Mouse (Mus musculus) CH12.LX (cell line): Measurements from ENCODE around the gene Zdhhc12. TPM values are rescaled to one million over a fixed set of nuclear protein-coding genes. Genes with fewer than 3 reads are reported as not detected.

Source experiments
- DNase-seq: peaks from one replicate; pipeline ENCODE4 v3.0.0-alpha.2; 2013; ENCODE audit errors: extremely low read depth
- H3K27ac ChIP-seq: 2 replicates; pipeline ENCODE4 v1.5.1; 2012; ENCODE audit warnings: low read depth, mild to moderate bottlenecking, control low read depth, moderate library complexity; ENCODE audit not compliant: insufficient read depth
- H3K27me3 ChIP-seq: replicated peaks from 2 replicates; pipeline ENCODE3; 2012; ENCODE audit warnings: inconsistent platforms
- H3K36me3 ChIP-seq, 2 experiments: replicated peaks in 1 of 2; 2 replicates each; pipeline versions ENCODE3 to v1.6.1; 2012; ENCODE audit warnings: inconsistent platforms in 1 of 2, low read length in 1 of 2, mild to moderate bottlenecking in 1 of 2, mixed read lengths in 1 of 2, moderate library complexity in 1 of 2; ENCODE audit not compliant: control insufficient read depth in 1 of 2, insufficient read depth in 1 of 2
- H3K4me1 ChIP-seq, 2 experiments: 2 replicates each; pipeline ENCODE4 v1.6.1; 2012; ENCODE audit warnings: inconsistent platforms in 1 of 2, moderate library complexity in 1 of 2; ENCODE audit not compliant: insufficient read depth in 2 of 2, control insufficient read depth in 1 of 2
- H3K4me2 ChIP-seq: 2 replicates; pipeline ENCODE4 v1.6.1; 2012; ENCODE audit warnings: low read depth, mild to moderate bottlenecking, control low read depth; ENCODE audit not compliant: poor library complexity, insufficient read depth, severe bottlenecking
- H3K4me3 ChIP-seq, 3 experiments: fragments of 150-350 bp in 1 of 3; sonication (generic) in 1 of 3; replicated peaks in 1 of 3; 2 replicates each; pipeline versions ENCODE3 to v1.5.1; 2011 to 2012; ENCODE audit warnings: low read depth in 2 of 3, low read length in 2 of 3, mild to moderate bottlenecking in 2 of 3, moderate library complexity in 2 of 3, control low read depth in 1 of 3, improper control_type of control experiment in 1 of 3, inconsistent platforms in 1 of 3, mixed read lengths in 1 of 3; ENCODE audit not compliant: poor library complexity in 1 of 3
- H3K79me2 ChIP-seq: replicated peaks from 2 replicates; pipeline ENCODE4 v1.6.1; 2012; ENCODE audit warnings: mild to moderate bottlenecking, moderate library complexity; ENCODE audit not compliant: control insufficient read depth, poor library complexity, insufficient read depth, severe bottlenecking; ENCODE audit errors: extremely low read depth
- H3K9ac ChIP-seq: 2 replicates; pipeline ENCODE4 v1.6.1; 2012; ENCODE audit warnings: low read depth, mild to moderate bottlenecking, control low read depth, moderate library complexity; ENCODE audit not compliant: insufficient read depth
- H3K9me3 ChIP-seq: replicated peaks from 2 replicates; pipeline ENCODE3; 2012; ENCODE audit warnings: low read length, inconsistent platforms, mixed read lengths
- BHLHE40 ChIP-seq: IDR thresholded peaks from 2 replicates; pipeline ENCODE4 v1.6.1; 2011; ENCODE audit warnings: mild to moderate bottlenecking, low read depth, low read length, improper control_type of control experiment
- CHD2 ChIP-seq: IDR thresholded peaks from 2 replicates; pipeline ENCODE4 v1.6.1; 2011; ENCODE audit warnings: low read length, improper control_type of control experiment
- E2F4 ChIP-seq: IDR thresholded peaks from 2 replicates; pipeline ENCODE4 v1.6.1; 2011; ENCODE audit warnings: low read depth, low read length, improper control_type of control experiment; ENCODE audit not compliant: insufficient replicate concordance
- ELF1 ChIP-seq: IDR thresholded peaks from 2 replicates; pipeline ENCODE4 v1.6.1; 2014; ENCODE audit warnings: low read depth, mild to moderate bottlenecking, inconsistent platforms, low read length, improper control_type of control experiment
- GABPA ChIP-seq: IDR thresholded peaks from 2 replicates; pipeline ENCODE4 v1.6.1; 2012; ENCODE audit warnings: low read depth, low read length, improper control_type of control experiment, inconsistent platforms; ENCODE audit not compliant: insufficient replicate concordance
- HCFC1 ChIP-seq: IDR thresholded peaks from 2 replicates; pipeline ENCODE4 v1.6.1; 2012; ENCODE audit warnings: low read depth, mild to moderate bottlenecking, inconsistent platforms, low read length, improper control_type of control experiment
- JUND ChIP-seq: conservative IDR thresholded peaks from 2 replicates; pipeline ENCODE4 v1.6.1; 2011; ENCODE audit warnings: low read depth, low read length, improper control_type of control experiment
- KAT2A ChIP-seq: IDR thresholded peaks from 2 replicates; pipeline ENCODE4 v1.6.1; 2012; ENCODE audit warnings: low read length, improper control_type of control experiment, inconsistent platforms; ENCODE audit not compliant: insufficient replicate concordance
- MAFK ChIP-seq: IDR thresholded peaks from 2 replicates; pipeline ENCODE4 v1.6.1; 2011; ENCODE audit warnings: low read length, improper control_type of control experiment; ENCODE audit not compliant: insufficient replicate concordance
- MAX ChIP-seq: IDR thresholded peaks from 2 replicates; pipeline ENCODE4 v1.6.1; 2011; ENCODE audit warnings: low read length, improper control_type of control experiment
- MAZ ChIP-seq: IDR thresholded peaks from 2 replicates; pipeline ENCODE4 v1.6.1; 2012; ENCODE audit warnings: low read depth, mild to moderate bottlenecking, inconsistent platforms, low read length, improper control_type of control experiment, moderate library complexity
- MEF2A ChIP-seq: IDR thresholded peaks from 2 replicates; pipeline ENCODE4 v1.6.1; 2014; ENCODE audit warnings: low read depth, mild to moderate bottlenecking, inconsistent platforms, low read length, improper control_type of control experiment, borderline replicate concordance
- MXI1 ChIP-seq: IDR thresholded peaks from 2 replicates; pipeline ENCODE4 v1.6.1; 2011; ENCODE audit warnings: mild to moderate bottlenecking, low read depth, low read length, improper control_type of control experiment
- MYC ChIP-seq: IDR thresholded peaks from 2 replicates; pipeline ENCODE4 v1.6.1; 2011; ENCODE audit warnings: low read depth, mild to moderate bottlenecking, improper control_type of control experiment, low read length
- NRF1 ChIP-seq: IDR thresholded peaks from 2 replicates; pipeline ENCODE4 v1.6.1; 2014; ENCODE audit warnings: low read depth, mild to moderate bottlenecking, inconsistent platforms, low read length, improper control_type of control experiment, moderate library complexity
- POLR2A ChIP-seq: IDR thresholded peaks from 2 replicates; pipeline ENCODE4 v1.6.1; 2011; ENCODE audit warnings: low read depth, mild to moderate bottlenecking, improper control_type of control experiment, low read length
- RAD21 ChIP-seq: IDR thresholded peaks from 2 replicates; pipeline ENCODE4 v1.6.1; 2011; ENCODE audit warnings: low read depth, mild to moderate bottlenecking, low read length, improper control_type of control experiment, moderate library complexity
- RCOR1 ChIP-seq: conservative IDR thresholded peaks from 2 replicates; pipeline ENCODE4 v1.6.1; 2012; ENCODE audit warnings: low read depth, mild to moderate bottlenecking, inconsistent platforms, low read length, improper control_type of control experiment
- SIN3A ChIP-seq: IDR thresholded peaks from 2 replicates; pipeline ENCODE4 v1.6.1; 2012; ENCODE audit warnings: low read length, improper control_type of control experiment, inconsistent platforms
- SMC3 ChIP-seq: IDR thresholded peaks from 2 replicates; pipeline ENCODE4 v1.6.1; 2011; ENCODE audit warnings: low read depth, low read length, improper control_type of control experiment
- TCF12 ChIP-seq: IDR thresholded peaks from 2 replicates; pipeline ENCODE4 v1.6.1; 2014; ENCODE audit warnings: low read depth, mild to moderate bottlenecking, inconsistent platforms, low read length, improper control_type of control experiment
- USF2 ChIP-seq: conservative IDR thresholded peaks from 2 replicates; pipeline ENCODE4 v1.6.1; 2011; ENCODE audit warnings: low read depth, low read length, improper control_type of control experiment
- ZC3H11A ChIP-seq: IDR thresholded peaks from 2 replicates; pipeline ENCODE4 v1.6.1; 2012; ENCODE audit warnings: low read depth, mild to moderate bottlenecking, inconsistent platforms, low read length, improper control_type of control experiment
- ZKSCAN1 ChIP-seq: IDR thresholded peaks from 2 replicates; pipeline ENCODE4 v1.6.1; 2012; ENCODE audit warnings: low read depth, inconsistent platforms, low read length, improper control_type of control experiment, borderline replicate concordance
- dilution Hi-C: fragments of 300-500 bp; cut with MboI; formaldehyde crosslinking; loops from 2 replicates; pipeline ENCODE4 v1.14.3; 2020; ENCODE audit warnings: low sequenced_read_pairs; ENCODE audit not compliant: extremely low pct_unique_long_range_greater_than_20kb, extremely low pct_ligation_motif_present
- in situ Hi-C: fragments of 300-500 bp; cut with MboI; formaldehyde crosslinking; loops from 3 replicates; pipeline ENCODE4 v1.14.3; 2019; ENCODE audit warnings: low sequenced_read_pairs, low pct_ligation_motif_present, low pct_unique_long_range_greater_than_20kb, mixed read lengths
- polyA plus RNA-seq: library from polyadenylated mRNA; unstranded; fragments of >175 nt; gene quantifications from 2 replicates; pipeline ENCODE4 v1.2.1, GENCODE M21; 2012; ENCODE audit warnings: low read depth; ENCODE audit not compliant: insufficient read length
- total RNA-seq, 2 experiments: library from RNA; depleted of rRNA; stranded (reverse); fragments of 300-350 nt in 1 of 2; fragments of >200 nt in 1 of 2; gene quantifications; 2 replicates each; pipeline ENCODE4 v1.2.3; 2012 to 2014

Zdhhc12 gene
- total and polyA plus RNA-seq, 3 experiments: 15.6 to 42.8 (median 36.5) TPM

DNA sequence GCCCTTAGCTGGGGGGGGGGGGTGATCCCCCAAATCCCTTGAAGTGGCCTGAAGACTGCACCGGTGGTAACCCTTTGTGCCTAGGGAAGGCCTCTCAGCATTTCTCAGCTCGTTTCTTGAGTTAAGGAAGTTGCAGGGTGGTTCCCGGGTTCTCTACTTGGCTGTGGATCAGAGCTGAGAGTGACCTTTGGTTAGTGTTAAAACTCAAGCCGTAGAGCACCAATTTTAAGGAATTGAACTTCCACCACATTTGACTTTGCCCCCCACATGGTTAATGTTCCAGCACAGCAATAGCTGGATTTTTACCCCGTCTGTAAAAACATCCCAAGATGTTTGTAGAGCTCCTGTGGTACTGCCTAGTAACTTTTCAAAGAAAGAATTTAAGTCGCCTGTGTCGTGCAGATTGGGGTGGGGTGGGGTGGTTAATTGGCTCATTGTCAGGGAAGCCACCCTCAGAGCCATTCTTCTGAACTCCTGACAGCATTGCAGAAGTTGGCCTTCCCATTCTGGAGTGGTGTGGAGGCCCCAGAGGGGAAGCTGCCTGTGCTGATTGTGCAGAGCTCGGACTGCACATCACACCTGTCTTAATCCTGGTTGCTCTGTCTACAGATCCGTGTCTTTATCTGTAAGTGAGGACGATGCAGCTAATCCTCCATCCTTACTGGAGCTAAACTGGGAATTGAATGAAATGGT is 41.6 kb upstream of the Zdhhc12 start:
- dilution Hi-C loops: no loop called here
- Histone ChIP-seq H3K9me3 (no peaks in the 10 kb centered on the region), H3K4me2 (peak overlapping the region; percentile 85), H3K79me2 (no peaks in the 10 kb centered on the region), H3K9ac (no peak overlapping the region), H3K36me3 (peaks cover 10 to 40% of the 10 kb centered on the region in 2 experiments)
- DNase-seq: no peak
- no peak for TF ChIP-seq TCF12
- no peak for TF ChIP-seq GABPA
- no peak for TF ChIP-seq CHD2
- TF ChIP-seq MAX: no peak
- no peak for TF ChIP-seq RCOR1
- no peak for TF ChIP-seq E2F4
- TF ChIP-seq ELF1: no peak
- TF ChIP-seq SIN3A: no peak
- TF ChIP-seq MAFK: no peak
- TF ChIP-seq BHLHE40: no peak
- TF ChIP-seq SMC3: no peak
- TF ChIP-seq, all 38 proteins: peak for 0
- in situ Hi-C loops: no loop called here
- H3K27me3 ChIP-seq: no peaks in the 10 kb centered on the region
- peaks cover 0 to 24% of the 10 kb centered on the region in 2 experiments; a peak in 2 of 4 replicates for H3K4me1 ChIP-seq
- no peak overlapping the region for H3K4me3 ChIP-seq
- H3K27ac ChIP-seq: no peak overlapping the region

DNA sequence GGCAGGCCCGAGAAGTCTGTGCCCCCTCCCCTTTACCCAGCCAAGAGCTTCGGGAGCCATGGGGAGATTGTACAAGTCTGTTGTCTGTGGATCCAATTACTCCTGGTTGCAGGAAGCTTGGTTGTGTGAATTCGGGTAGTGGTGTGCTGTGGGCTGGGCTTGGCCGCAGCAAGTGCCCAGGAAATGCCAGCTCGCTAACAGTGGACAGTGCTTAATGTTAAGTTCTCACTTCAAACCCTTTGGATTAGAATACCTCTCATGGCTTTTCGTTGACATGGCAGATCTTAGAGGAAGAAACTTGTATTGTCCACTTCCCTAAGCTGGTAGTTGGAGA is 40.9 kb upstream of the Zdhhc12 start:
- no peak for DNase-seq
- no peaks in the 10 kb centered on the region for H3K79me2 ChIP-seq
- no peaks in the 10 kb centered on the region for H3K27me3 ChIP-seq
- TF ChIP-seq MYC: no peak
- dilution Hi-C loops (no loop called here), in situ Hi-C loops (no loop called here)
- H3K4me1 ChIP-seq: peaks cover 0 to 24% of the 10 kb centered on the region in 2 experiments; a peak in 2 of 4 replicates
- peaks cover 8 to 37% of the 10 kb centered on the region in 2 experiments for H3K36me3 ChIP-seq
- H3K9ac ChIP-seq: peak overlapping the region; percentile 65
- H3K4me3 ChIP-seq: peak overlapping the region; percentile 75 to 93 (median 76)
- no peaks in the 10 kb centered on the region for H3K9me3 ChIP-seq
- peak overlapping the region; percentile 85 for H3K4me2 ChIP-seq
- no peak overlapping the region for H3K27ac ChIP-seq

DNA sequence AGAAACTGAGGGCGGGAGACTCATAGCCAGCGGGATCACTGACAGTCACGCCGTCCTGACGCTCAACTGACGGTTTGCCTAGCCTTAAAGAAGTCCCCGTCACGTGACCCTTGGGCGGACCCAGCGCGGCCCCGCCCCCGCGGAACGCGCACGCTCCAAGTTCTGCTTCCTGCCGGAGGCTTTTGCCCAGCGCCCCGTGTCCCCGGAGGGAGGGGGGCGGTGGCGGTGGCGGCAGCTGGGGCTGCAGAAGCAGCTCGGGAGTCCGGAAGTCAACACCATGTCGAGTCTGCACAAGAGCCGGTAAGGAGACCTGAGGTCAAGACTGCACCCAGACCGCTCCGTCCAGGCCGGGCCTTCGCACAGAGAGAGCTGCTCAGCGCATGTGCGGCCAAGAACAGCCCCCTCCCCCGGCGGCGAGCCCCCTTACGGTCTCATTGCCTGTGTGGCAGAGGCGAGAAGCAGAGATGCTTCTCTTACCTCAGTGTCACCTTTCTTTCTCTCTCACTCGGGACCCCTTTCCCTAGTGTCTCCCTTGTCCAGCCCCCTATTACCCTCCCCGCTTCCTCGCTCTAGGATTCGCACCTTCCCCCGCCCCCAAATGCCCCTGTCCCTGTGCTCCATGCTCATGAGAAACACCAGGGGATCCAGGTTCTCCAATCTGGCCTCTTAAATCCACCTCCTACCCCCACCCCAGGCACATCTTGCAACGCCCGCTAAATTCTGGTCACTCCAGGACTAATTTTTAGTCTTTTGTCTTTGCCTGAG is 40.3 kb upstream of the Zdhhc12 start, which contains the start of gene Tbc1d13:
TSS of gene Tbc1d13 (plus strand) at position 134 of the 765 bp plus-strand sequence.
- peak within 1 kb of the TSS; percentile 85 for H3K4me2 ChIP-seq
- peaks cover 0 to 24% of the 10 kb centered on the region in 2 experiments; a peak in 2 of 4 replicates for H3K4me1 ChIP-seq
- peak within 1 kb of the TSS; percentile 75 to 93 (median 76) for H3K4me3 ChIP-seq
- DNase-seq: peak; percentile 96
- dilution Hi-C loops (no loop called here), in situ Hi-C loops (no loop called here)
- H3K27me3 ChIP-seq: no peaks in the 10 kb centered on the region
- peak within 1 kb of the TSS; percentile 76 for H3K9ac ChIP-seq
- H3K27ac ChIP-seq: no peak within 1 kb of the TSS
- peaks cover 8 to 34% of the 10 kb centered on the region in 2 experiments for H3K36me3 ChIP-seq
- H3K9me3 ChIP-seq: no peaks in the 10 kb centered on the region
- H3K79me2 ChIP-seq: no peaks in the 10 kb centered on the region
- TF ChIP-seq MAZ: peak; percentile 98
- peak; percentile 98 for TF ChIP-seq USF2
- TF ChIP-seq ZC3H11A: no peak
- peak; percentile 80 for TF ChIP-seq NRF1
- peak; percentile 86 for TF ChIP-seq HCFC1
- peak; percentile 88 for TF ChIP-seq ELF1
- TF ChIP-seq MAX: peak; percentile 97
- no peak for TF ChIP-seq JUND
- TF ChIP-seq MEF2A: peak; percentile 75
- no peak for TF ChIP-seq ZKSCAN1
- peak; percentile 94 for TF ChIP-seq MXI1
- no peak for TF ChIP-seq GABPA
- no peak for TF ChIP-seq RAD21
- peak; percentile 99 for TF ChIP-seq POLR2A
- no peak for TF ChIP-seq CHD2
- TF ChIP-seq KAT2A: no peak
